Mouse (Mus musculus): ENCODE data around the gene Haspin.

GRCm38 (mm10) chr11:73092057-73092456 lies 46.0 kb downstream of the Haspin start:
- TF ChIP-seq POLR2A (IDR thresholded peaks at IDR 0.05; ENCODE audit: low read depth, low read length) (no peak), CTCF (IDR thresholded peaks at IDR 0.05; ENCODE audit: borderline replicate concordance, insufficient read depth, low read length) (no peak)

All from embryonic fibroblast, embryonic 13.5 days (primary cell).